Mouse (Mus musculus): ENCODE data around the gene Trpm3.

DNA sequence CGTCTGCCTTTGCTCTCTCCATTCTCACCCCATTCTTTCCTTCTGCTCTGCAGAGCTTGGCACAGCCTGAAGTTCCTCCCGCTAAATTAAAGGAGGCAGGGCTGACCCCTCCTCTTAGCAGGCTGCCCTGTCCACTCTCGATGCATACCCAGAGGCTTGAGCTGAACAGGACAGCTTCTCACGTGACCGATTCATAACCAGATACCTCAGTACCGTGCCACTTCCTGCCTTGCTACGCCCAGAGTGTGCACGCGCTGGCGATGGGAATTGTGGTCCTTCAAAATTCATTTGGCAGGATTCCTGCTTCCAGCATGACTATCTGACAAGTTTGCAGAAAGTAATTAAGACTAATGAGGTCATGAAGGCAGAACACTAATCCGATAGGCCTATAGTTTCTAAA, 433.6 kb downstream of the Trpm3 start:
- TF ChIP-seq CTCF (IDR thresholded peaks at IDR 0.05; ENCODE audit: borderline replicate concordance, insufficient read depth, low read depth, low read length): no peak
- no peak for TF ChIP-seq POLR2A (IDR thresholded peaks at IDR 0.05; ENCODE audit: borderline replicate concordance, insufficient read depth, low read length)

Data from cerebellum, adult 2 months (tissue).